Mouse (Mus musculus) liver, adult 2 months (tissue): Measurements from ENCODE around the gene Ofcc1.

Source experiments
- CTCF ChIP-seq: fragments of 200-500 bp; IDR thresholded peaks from 2 replicates; pipeline ENCODE4 v1.5.1; 2011; ENCODE audit warnings: low read depth, low read length, control low read depth
- POLR2A ChIP-seq: fragments of 200-500 bp; IDR thresholded peaks from 2 replicates; pipeline ENCODE4 v1.6.1; 2011; ENCODE audit warnings: low read length, control low read depth; ENCODE audit not compliant: insufficient read depth; ENCODE audit errors: extremely low read depth

DNA sequence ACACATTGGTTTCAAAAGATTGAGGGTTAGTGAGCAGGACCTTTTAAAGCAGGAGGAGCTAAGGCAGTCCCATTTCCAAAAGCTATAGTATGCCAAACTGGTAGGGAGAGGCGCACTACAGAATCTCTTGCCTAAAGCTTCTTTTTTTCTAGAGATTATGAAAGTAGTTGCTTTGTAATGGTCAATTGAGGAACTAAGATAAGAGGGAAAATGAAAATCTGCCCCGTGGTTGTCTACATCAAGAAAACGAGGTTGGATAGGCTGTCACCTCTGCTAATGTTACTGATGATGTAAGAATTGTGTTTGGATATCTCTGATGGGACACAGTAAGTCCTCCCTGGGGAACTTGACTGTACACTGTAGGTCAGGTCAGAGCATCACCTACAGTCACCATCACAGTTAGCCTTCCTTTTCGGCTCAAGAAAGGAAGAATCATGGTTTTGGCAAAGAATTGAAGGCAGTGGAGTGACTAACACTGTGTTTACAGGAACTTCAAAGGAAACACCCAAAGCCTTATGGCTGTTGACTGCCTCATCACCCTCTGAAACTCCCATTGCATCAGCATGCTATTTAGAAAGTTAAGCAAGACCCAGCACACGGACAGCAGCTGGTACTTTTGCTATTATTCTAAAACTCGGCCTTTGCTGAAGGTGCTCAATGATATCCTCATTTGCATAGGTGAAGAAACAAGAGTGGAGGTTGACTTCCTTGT lies 40.3 kb downstream of the Ofcc1 start:
- TF ChIP-seq CTCF (no peak), POLR2A (no peak)
